Mouse (Mus musculus) macrophage (primary cell): ENCODE results near the gene Lancl1. TPM values are rescaled to one million over a fixed set of nuclear protein-coding genes. Genes with fewer than 3 reads are reported as not detected.
A peak's percentile ranks its signal among the peaks of the same experiment; 100 is the strongest.

Experiments used
- H3K27ac ChIP-seq: fragments of 350-480 bp; formaldehyde crosslinking; 2 replicates; pipeline ENCODE4 v1.9.0; 2021
- H3K36me3 ChIP-seq: fragments of 350-480 bp; formaldehyde crosslinking; 2 replicates; pipeline ENCODE4 v1.9.0; 2021; ENCODE audit errors: inconsistent target
- H3K4me3 ChIP-seq: fragments of 350-480 bp; formaldehyde crosslinking; 2 replicates; pipeline ENCODE4 v1.9.0; 2021; ENCODE audit errors: inconsistent target
- H3K79me2 ChIP-seq: fragments of 350-480 bp; formaldehyde crosslinking; 2 replicates; pipeline ENCODE4 v1.9.0; 2021; ENCODE audit errors: inconsistent target
- WGBS: methylation state at CpG from one replicate; pipeline ENCODE4 v1.1.7; 2026; ENCODE audit warnings: inconsistent platforms; ENCODE audit not compliant: missing documents; 5-methylcytosine and 5-hydroxymethylcytosine counted together
- polyA plus RNA-seq: library from polyadenylated mRNA; stranded (reverse); fragments of 250-400 nt; gene quantifications from 3 replicates; pipeline ENCODE4 v1.2.4, GENCODE M21; 2018; ENCODE audit warnings: inconsistent platforms

Gene Lancl1
- polyA plus RNA-seq, 1 experiment from 2014 or later, result 15.2 TPM

DNA sequence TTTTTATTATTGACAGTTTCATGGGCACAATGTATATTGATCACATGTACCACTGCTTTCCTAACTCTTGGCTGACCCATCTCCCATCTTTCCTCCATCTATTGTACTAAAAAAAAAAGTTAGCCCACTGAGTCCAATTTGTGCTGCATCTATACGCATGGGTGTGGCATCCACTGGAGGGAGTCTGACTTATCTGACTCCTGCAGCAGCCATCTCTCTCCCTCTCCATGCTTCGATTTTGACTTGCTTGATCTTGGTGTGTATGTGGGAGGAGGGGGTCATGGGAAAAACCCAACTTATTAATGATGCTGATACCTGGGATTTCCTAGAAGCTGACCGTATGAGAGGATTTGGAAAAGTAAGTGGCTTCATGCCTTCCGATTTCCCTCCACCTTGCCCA, 40.5 kb downstream of the Lancl1 start:
- Histone ChIP-seq H3K36me3 (no peaks in the 10 kb centered on the region), H3K4me3 (no peak overlapping the region), H3K27ac (no peak overlapping the region), H3K79me2 (no peaks in the 10 kb centered on the region)
- WGBS, result 89% methylated on average over 4 of the region's 4 CpGs

DNA sequence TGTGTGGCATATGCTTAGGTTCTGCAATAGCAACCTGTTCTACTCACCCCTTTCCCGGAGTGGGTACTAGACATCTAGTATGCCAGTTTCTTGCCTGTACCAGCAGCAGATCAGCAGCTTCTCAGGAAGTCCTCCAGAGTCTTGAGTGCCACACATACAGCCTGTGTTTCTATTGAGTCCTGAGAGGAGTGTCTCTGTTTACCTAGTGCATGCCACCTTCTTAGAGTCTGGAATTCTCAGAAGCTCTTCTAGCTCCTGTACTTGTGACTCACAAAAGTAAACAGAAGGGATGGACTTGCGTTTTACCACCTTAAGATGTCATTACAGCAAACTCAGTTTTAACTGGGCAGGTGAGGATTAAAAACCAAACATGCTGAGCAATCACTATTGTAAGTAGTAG, 41.9 kb downstream of the Lancl1 start:
- WGBS, result 91% methylated on average over 2 of the region's 2 CpGs
- H3K27ac ChIP-seq, result no peak overlapping the region
- H3K4me3 ChIP-seq, result no peak overlapping the region
- H3K36me3 ChIP-seq, result no peaks in the 10 kb centered on the region
- no peaks in the 10 kb centered on the region for H3K79me2 ChIP-seq

DNA sequence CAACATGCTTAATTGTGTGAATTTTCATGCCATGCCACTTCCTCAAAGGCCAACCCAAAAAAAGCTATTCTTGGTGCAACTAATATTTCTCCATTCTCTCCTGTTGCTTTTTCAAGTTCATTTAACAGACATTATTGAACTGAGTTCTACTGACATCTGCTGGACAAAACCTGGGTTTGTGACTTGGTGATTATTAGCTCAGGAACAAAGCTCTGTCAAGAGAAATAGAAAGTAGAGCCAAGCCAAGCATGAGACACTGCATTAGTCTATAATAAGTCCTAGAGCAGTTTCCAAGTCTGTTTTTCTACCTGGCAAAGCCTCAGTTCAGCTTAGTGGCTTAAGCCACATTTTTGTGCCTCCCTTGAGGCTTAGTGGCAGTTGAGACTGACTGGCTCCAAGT, 45.9 kb downstream of the Lancl1 start:
- H3K36me3 ChIP-seq, result no peaks in the 10 kb centered on the region
- no peaks in the 10 kb centered on the region for H3K79me2 ChIP-seq
- no peak overlapping the region for H3K4me3 ChIP-seq
- no peak overlapping the region for H3K27ac ChIP-seq

DNA sequence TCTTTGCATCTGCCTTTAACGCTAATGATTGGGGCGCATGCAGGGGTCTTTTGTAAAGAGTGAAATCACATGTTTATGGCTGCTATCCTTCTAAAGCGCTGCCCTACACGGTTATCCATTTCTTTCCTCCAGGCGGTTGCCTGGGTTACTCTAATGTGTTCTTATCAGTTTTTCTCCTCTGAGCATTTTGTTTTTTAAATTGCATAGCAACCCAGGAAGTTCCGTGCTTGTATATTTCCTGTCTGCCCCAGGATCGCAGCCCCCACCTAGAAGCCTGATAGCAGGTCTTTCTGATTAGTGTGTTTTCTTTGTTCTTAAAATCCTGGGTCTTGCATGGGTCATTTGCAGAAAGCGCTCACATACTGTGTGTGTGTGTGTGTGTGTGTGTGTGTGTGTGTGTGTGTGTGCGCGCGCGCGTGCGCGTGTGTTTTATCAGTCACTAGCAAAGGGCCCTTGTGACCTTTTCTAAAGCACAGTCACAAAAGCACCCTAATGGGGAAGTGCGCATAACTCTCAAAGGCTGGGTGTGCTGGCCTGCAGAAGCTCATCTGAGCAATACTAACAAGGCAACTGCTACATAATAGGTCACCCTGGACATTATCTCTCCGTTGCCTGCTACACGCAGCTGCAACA, 51.0 kb downstream of the Lancl1 start:
- 27% methylated on average over 16 of the region's 18 CpGs for WGBS
- no peaks in the 10 kb centered on the region for H3K36me3 ChIP-seq
- H3K4me3 ChIP-seq, result peak overlapping the region; percentile 1; the same call in 1 of the 2 replicates
- H3K79me2 ChIP-seq, result no peaks in the 10 kb centered on the region
- H3K27ac ChIP-seq, result no peak overlapping the region

DNA sequence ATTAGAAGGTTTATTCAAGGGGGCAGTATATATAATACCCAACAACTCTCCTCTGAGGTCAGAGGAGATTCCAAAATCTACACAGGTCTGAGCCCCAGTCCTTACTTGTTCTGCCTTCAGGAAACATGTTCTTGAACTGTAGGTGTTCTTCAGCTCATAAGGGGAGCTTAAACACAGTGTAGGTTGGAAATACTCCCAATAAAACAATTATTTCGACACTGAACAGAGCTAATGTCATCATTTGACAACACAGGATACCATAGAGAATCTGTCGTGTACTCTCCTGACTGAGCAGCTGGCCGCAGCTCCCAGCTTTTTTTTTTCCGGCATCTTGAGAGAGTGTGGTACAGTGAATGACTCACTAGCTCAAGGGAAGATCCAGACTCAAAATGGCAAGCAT, 52.8 kb downstream of the Lancl1 start:
- Histone ChIP-seq H3K4me3 (no peak overlapping the region), H3K27ac (no peak overlapping the region), H3K79me2 (no peaks in the 10 kb centered on the region), H3K36me3 (no peaks in the 10 kb centered on the region)
- 90% methylated on average over 4 of the region's 4 CpGs for WGBS

DNA sequence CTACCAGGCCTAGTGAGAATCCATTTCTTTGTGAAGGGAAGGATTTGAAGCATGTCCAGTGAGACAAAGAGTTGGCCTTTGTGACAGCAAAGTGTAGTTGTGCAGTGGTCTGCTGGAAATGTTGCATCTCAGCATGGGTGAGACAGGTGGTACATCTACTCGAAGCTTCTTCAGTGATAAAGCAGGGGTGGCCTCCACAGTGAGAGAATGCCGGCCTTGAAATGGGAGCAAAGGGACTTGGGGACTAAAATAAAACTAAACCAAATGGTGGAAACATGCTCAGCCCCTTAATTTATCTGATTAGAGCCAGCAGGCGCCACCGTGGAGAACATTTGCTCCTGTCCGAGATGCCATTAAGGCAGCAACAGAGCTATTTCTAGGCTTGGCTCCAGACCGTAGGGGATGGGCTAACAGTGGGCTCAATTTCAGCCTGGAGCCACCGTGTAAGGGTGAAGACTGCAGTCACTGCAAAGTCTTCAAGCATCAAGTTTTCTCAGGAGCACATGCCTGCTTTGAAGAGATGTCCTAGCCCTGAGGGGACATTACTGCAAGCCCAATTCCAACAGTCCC, 53.5 kb downstream of the Lancl1 start:
- no peak overlapping the region for H3K4me3 ChIP-seq
- no peaks in the 10 kb centered on the region for H3K36me3 ChIP-seq
- WGBS, result 83% methylated on average over 7 of the region's 7 CpGs
- H3K27ac ChIP-seq, result no peak overlapping the region
- no peaks in the 10 kb centered on the region for H3K79me2 ChIP-seq

DNA sequence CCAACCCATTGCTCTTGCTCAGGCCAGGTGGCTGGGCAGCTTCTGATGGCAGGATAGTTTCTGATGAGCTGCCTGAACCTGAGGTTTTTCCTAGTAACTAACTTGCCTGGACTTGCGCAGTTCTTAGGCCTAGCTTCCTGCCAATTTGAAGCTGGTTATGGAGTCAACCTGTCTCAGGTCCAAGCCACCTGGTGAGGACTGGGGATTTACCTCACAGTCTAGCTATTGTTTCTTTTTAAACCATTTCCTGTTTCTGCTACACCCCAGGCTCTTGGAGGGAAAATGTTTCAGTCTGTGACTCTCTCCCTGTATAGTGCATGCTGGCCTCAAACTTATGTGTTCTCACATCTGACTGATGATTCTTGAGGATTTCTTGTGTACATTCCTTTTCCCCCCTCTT, 58.5 kb downstream of the Lancl1 start:
- no peak overlapping the region for H3K27ac ChIP-seq
- H3K4me3 ChIP-seq, result no peak overlapping the region
- H3K36me3 ChIP-seq, result no peaks in the 10 kb centered on the region
- 100% methylated on average over 1 of the region's 1 CpGs for WGBS
- H3K79me2 ChIP-seq, result no peaks in the 10 kb centered on the region

DNA sequence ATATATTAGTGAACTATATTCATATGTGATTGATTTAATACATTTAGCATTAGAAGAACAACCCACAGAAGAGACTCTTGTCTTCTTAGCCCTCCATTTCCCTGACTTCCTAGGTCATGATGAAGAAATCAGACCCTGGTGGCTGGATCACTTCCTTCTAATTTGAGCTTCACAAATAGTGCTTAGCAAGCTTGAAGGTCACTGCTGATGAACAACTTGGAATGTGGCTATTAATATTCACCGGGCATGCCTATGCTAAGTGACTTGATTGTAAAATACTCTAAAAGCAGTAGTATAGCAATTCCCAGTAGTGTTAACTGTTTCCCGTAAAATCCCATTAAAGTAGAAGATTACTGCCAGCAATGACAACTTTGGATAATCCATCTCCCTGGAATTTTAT, 63.2 kb downstream of the Lancl1 start:
- no peak overlapping the region for H3K27ac ChIP-seq
- H3K36me3 ChIP-seq, result no peaks in the 10 kb centered on the region
- 100% methylated on average over 2 of the region's 2 CpGs for WGBS
- no peak overlapping the region for H3K4me3 ChIP-seq
- no peaks in the 10 kb centered on the region for H3K79me2 ChIP-seq

DNA sequence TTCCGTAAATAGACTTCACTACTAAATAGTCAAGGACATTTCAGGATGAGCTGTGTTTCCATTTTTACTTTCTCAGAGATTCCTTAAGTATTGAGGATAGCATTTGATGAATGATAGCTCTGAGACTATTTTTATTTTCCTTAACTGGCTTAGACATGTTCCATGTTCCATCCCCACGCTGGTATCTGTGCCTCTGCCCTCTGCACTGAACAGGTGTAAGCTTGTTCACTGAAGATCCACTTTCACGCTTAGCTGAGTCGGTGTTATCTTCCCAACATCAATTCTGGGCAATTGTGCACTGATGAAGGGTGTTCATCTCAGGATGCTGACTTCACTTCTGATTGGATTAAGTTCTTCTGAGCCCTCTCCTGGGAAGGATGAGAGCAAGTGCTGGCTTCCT, 73.8 kb downstream of the Lancl1 start:
- H3K36me3 ChIP-seq, result no peaks in the 10 kb centered on the region
- H3K27ac ChIP-seq, result no peak overlapping the region
- H3K79me2 ChIP-seq, result no peaks in the 10 kb centered on the region
- no peak overlapping the region for H3K4me3 ChIP-seq
- 97% methylated on average over 4 of the region's 4 CpGs for WGBS

DNA sequence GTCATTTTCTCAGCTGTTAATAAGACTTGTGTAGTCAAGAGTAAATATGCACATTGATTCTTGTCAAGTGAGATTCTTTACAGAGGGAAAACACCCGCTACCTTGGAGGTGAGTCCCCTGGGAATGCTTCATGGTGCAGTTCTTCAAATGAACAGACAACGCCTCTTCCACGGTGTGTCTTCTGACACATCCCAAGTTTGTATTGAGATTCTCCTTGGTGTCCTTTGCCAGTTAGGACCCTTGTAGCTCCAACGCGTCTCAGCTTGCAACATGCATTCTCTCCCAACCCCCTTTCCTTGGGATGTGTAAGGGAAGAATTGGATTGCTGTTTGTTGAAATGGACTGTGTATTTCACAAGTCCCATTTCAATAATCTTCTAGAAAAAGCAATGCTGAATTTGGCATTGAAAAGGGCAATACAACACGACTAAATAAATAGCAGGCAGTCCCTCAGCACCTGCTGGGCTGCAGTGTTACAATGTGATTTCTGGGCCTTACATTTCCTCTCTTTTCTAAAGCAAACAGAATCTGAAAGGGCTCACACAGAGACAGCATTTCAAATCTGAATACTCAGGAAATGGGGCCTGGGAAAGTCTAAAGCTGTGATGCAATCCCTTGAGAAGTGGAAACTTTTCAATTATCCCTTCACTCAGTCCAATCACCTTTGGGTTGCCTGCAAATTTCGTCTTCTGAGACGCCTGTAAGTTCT, 78.0 kb downstream of the Lancl1 start:
- Histone ChIP-seq H3K36me3 (no peaks in the 10 kb centered on the region), H3K27ac (no peak overlapping the region), H3K4me3 (no peak overlapping the region), H3K79me2 (no peaks in the 10 kb centered on the region)
- 76% methylated on average over 8 of the region's 8 CpGs for WGBS

DNA sequence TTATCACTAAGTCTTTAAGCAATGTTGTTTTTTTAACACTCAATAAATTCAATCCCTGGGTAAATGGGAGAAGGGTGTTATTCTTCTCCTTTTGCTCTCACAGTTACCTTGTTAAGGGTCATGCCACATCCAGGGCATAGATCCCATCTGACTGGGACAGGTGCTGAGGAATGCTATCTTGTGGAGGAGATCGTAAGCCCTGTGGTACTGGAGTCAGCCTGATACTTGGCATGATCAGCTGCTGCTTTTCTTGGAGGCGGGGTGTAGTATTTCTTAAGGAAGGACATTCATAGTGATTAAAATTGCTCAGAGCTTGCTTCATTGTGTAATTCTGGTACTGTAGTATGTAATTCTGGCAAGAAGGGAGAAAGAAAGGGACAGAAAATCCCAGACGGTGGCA, 81.3 kb downstream of the Lancl1 start:
- Histone ChIP-seq H3K4me3 (no peak overlapping the region), H3K79me2 (no peaks in the 10 kb centered on the region), H3K36me3 (no peaks in the 10 kb centered on the region), H3K27ac (no peak overlapping the region)
- 84% methylated on average over 3 of the region's 3 CpGs for WGBS

DNA sequence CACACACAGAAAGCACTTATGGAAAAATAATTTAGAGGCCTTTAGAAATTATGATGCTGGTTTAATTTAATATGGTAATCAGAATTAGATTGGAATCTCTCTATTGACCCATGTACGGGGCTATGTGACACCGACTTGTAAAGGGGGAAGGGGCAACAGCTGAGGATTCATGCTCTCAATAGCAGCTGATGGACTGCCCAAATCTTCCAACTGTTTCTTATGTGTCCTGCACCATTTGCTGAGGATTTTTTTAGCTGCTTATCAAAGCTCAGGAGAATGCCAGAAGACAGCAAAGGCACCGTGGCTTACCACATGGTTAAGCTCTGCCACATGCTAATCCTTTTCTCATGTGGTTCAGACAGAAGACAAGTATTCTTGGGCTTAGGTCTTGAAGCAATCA, 87.6 kb downstream of the Lancl1 start:
- H3K36me3 ChIP-seq, result no peaks in the 10 kb centered on the region
- 83% methylated on average over 3 of the region's 3 CpGs for WGBS

More for the DNA sequence above, 87.6 kb downstream of the Lancl1 start:
- H3K4me3 ChIP-seq, result no peak overlapping the region
- H3K79me2 ChIP-seq, result no peaks in the 10 kb centered on the region
- H3K27ac ChIP-seq, result no peak overlapping the region

Other genes with a start within 250 kb of the Lancl1 start
- gene Kansl1l, start 221.3 kb downstream of the Lancl1 start, polyA plus RNA-seq, result 5.3 to 8.0 TPM (median 7.3 TPM) in 3 replicates
- gene Acadl, start 175.6 kb downstream of the Lancl1 start, polyA plus RNA-seq, result 68.1 to 167 TPM (median 89.3 TPM) in 3 replicates
- gene Myl1, start 93.5 kb downstream of the Lancl1 start, polyA plus RNA-seq, result not detected in 3 replicates
- not detected in 3 replicates for gene Cps1, start 84.2 kb upstream of the Lancl1 start, polyA plus RNA-seq